Mouse (Mus musculus): Measurements from ENCODE around the gene Sugt1. TPM values are rescaled to one million over a fixed set of nuclear protein-coding genes. Genes with fewer than 3 reads are reported as not detected.

Gene Sugt1
- polyA plus RNA-seq (2015; fragmentation: Illumina TruSeq; extraction: RNeasy Lipid Tissue Mini Kit (QIAGEN cat#74804); ENCODE audit: low read depth, low replicate concordance) = 98.0 TPM

GRCm38 (mm10) chr14:79587139-79587851 is at the start of gene Sugt1:
Gene Sugt1, plus strand, starts transcription at chr14:79587691.

GRCm38 (mm10) chr14:79662001-79662400 is 74.5 kb downstream of the Sugt1 start, which contains the start of gene Cnmd:
Gene Cnmd, minus strand, starts transcription at chr14:79662170.

Other genes with a start within 250 kb of the Sugt1 start
- gene Naa16, start 196.9 kb upstream of the Sugt1 start, polyA plus RNA-seq (2015; fragmentation: Illumina TruSeq; extraction: RNeasy Lipid Tissue Mini Kit (QIAGEN cat#74804); ENCODE audit: low read depth, low replicate concordance) = 7.1 TPM
- gene Mtrf1, start 189.9 kb upstream of the Sugt1 start, polyA plus RNA-seq (2015; fragmentation: Illumina TruSeq; extraction: RNeasy Lipid Tissue Mini Kit (QIAGEN cat#74804); ENCODE audit: low read depth, low replicate concordance) = 10.9 TPM
- 30.2 TPM for gene Kbtbd7, start 161.2 kb upstream of the Sugt1 start, polyA plus RNA-seq (2015; fragmentation: Illumina TruSeq; extraction: RNeasy Lipid Tissue Mini Kit (QIAGEN cat#74804); ENCODE audit: low read depth, low replicate concordance)
- gene Kbtbd6, start 135.9 kb upstream of the Sugt1 start, polyA plus RNA-seq (2015; fragmentation: Illumina TruSeq; extraction: RNeasy Lipid Tissue Mini Kit (QIAGEN cat#74804); ENCODE audit: low read depth, low replicate concordance) = 0.94 TPM
- 5.1 TPM for gene Elf1, start 106.5 kb upstream of the Sugt1 start, polyA plus RNA-seq (2015; fragmentation: Illumina TruSeq; extraction: RNeasy Lipid Tissue Mini Kit (QIAGEN cat#74804); ENCODE audit: low read depth, low replicate concordance)
- gene Wbp4, start 106.2 kb upstream of the Sugt1 start, polyA plus RNA-seq (2015; fragmentation: Illumina TruSeq; extraction: RNeasy Lipid Tissue Mini Kit (QIAGEN cat#74804); ENCODE audit: low read depth, low replicate concordance) = 41.8 TPM
- gene Cnmd, start 74.5 kb downstream of the Sugt1 start, polyA plus RNA-seq (2015; fragmentation: Illumina TruSeq; extraction: RNeasy Lipid Tissue Mini Kit (QIAGEN cat#74804); ENCODE audit: low read depth, low replicate concordance) = 2.6 TPM
- gene Pcdh8, start 183.6 kb downstream of the Sugt1 start, polyA plus RNA-seq (2015; fragmentation: Illumina TruSeq; extraction: RNeasy Lipid Tissue Mini Kit (QIAGEN cat#74804); ENCODE audit: low read depth, low replicate concordance) = 14.0 TPM

Measured in brain, adult 10 weeks (tissue).